Mouse (Mus musculus) intestine, embryonic 16.5 days (tissue): ENCODE results near the gene Aak1. TPM values are rescaled to one million over a fixed set of nuclear protein-coding genes. Genes with fewer than 3 reads are reported as not detected.
"Not testable (repeated sequence)": the region's sequence is repeated elsewhere in the genome, so short reads cannot be mapped to it uniquely, and the experiment has no call there.

Experiments
- ATAC-seq: fragments of 200-750 bp; cut with Nextera tagmentation; 2 replicates; pipeline ENCODE4 v1.8.0; 2017; ENCODE audit warnings: moderate TSS enrichment, moderate library complexity
- H3K27ac ChIP-seq: fragments of 300-500 bp; sonication (generic); 2 replicates; pipeline ENCODE4 v1.5.1; 2014; ENCODE audit warnings: mild to moderate bottlenecking, low read length
- H3K27me3 ChIP-seq: fragments of 300-500 bp; sonication (generic); replicated peaks from 2 replicates; pipeline ENCODE4 v1.6.1; 2014; ENCODE audit warnings: low read length, control low read depth, mixed read lengths; ENCODE audit not compliant: control insufficient read depth, insufficient read depth
- H3K36me3 ChIP-seq: fragments of 300-500 bp; sonication (generic); 2 replicates; pipeline ENCODE4 v1.6.1; 2014; ENCODE audit warnings: low read length, control low read depth; ENCODE audit not compliant: control insufficient read depth, insufficient read depth
- H3K4me1 ChIP-seq: fragments of 300-500 bp; sonication (generic); 2 replicates; pipeline ENCODE4 v1.6.1; 2014; ENCODE audit warnings: low read length, control low read depth, mixed read lengths; ENCODE audit not compliant: control insufficient read depth, insufficient read depth
- H3K4me2 ChIP-seq: fragments of 300-500 bp; sonication (generic); 2 replicates; pipeline ENCODE4 v1.6.1; 2014; ENCODE audit warnings: low read depth, low read length, control low read depth
- H3K4me3 ChIP-seq: fragments of 300-500 bp; sonication (generic); 2 replicates; pipeline ENCODE4 v1.5.1; 2014; ENCODE audit warnings: mild to moderate bottlenecking, low read length
- H3K9ac ChIP-seq: fragments of 300-500 bp; sonication (generic); 2 replicates; pipeline ENCODE4 v1.6.1; 2014; ENCODE audit warnings: low read depth, low read length
- H3K9me3 ChIP-seq: fragments of 300-500 bp; sonication (generic); 2 replicates; pipeline ENCODE4 v1.6.1; 2016; ENCODE audit warnings: low read length, control low read depth; ENCODE audit not compliant: control insufficient read depth
- WGBS: fragments of 180-500 bp; shearing (Covaris S2); extraction: QIAGEN DNeasy Blood & Tissue Kit; methylation state at CpG from one replicate; pipeline ENCODE4 v1.1.7; 2014; 5-methylcytosine and 5-hydroxymethylcytosine counted together
- polyA plus RNA-seq: library from polyadenylated mRNA; unstranded; fragments of >200 nt; fragmentation: Nextera tagmentation; extraction: Ambion mirVana; gene quantifications from 2 replicates; pipeline ENCODE4 v1.2.1, GENCODE M21; 2015

Aak1 gene
- polyA plus RNA-seq, 1 experiment from 2014 or later = 7.0 TPM

- peaks cover 16% of the 10 kb centered on the region for H3K4me1 ChIP-seq
- H3K36me3 ChIP-seq = no peaks in the 10 kb centered on the region
- ATAC-seq = peak; percentile 98
- H3K27ac ChIP-seq = peak within 1 kb of the TSS; percentile 99
- no peaks in the 10 kb centered on the region for H3K9me3 ChIP-seq
- H3K9ac ChIP-seq = peak within 1 kb of the TSS; percentile 99
- H3K27me3 ChIP-seq = no peaks in the 10 kb centered on the region
- H3K4me2 ChIP-seq = peak within 1 kb of the TSS; percentile 68
- under 1% methylated on average over 68 of the region's 68 CpGs for WGBS
- peak within 1 kb of the TSS; percentile 97 for H3K4me3 ChIP-seq
Observed at GRCm38 (mm10) chr6:87042337-87043130, 193.2 kb downstream of the Aak1 start, which contains the start of gene Gfpt1. Gfpt1 (plus strand) TSS chr6:87042846.

DNA sequence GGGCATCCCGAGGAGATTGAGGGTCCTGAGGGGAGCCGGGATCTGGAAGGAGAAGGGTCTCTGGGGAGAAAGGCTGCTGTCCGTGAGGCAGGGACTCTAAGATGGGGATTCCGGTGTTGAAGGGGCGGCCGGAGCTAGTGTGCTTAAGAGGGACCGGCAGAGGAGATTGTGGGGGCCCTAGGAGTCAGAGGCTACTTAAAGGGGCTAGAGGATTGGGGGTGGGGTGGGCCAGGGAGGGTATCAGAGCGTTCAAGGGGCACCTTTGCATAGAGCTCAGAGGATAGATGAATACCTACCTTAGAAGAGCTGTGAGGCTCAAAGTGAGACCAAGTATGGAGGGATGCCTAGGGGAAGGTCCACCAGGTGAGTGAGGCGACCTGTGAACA is 193.8 kb downstream of the Aak1 start:
- peak overlapping the region; percentile 97 for H3K4me3 ChIP-seq
- peak overlapping the region; percentile 64 for H3K4me2 ChIP-seq
- H3K27ac ChIP-seq = peak overlapping the region; percentile 99
- no peaks in the 10 kb centered on the region for H3K9me3 ChIP-seq
- H3K4me1 ChIP-seq = peaks cover 16% of the 10 kb centered on the region
- ATAC-seq = peak; percentile 24
- no peaks in the 10 kb centered on the region for H3K27me3 ChIP-seq
- no peaks in the 10 kb centered on the region for H3K36me3 ChIP-seq
- H3K9ac ChIP-seq = peak overlapping the region; percentile 99
- WGBS = 2% methylated on average over 9 of the region's 9 CpGs

DNA sequence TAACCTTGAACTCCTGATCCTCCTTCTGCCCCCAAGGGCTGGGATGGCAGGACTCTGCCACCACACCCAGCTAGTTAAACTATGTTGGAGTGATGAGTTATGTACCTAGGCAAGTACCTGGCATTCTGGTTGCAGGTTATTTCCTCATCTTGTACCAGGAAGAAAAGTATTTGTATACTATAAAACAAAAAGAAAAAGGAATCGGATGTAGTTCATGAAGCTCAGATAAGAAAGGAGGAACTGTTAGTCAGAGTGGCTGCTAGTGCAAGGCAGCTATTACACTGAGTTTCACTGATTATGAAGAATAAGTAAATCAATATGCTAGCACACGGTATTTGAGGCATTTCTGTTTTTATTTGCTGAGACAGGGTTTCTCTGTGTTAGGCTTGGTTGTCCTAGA is 195.6 kb downstream of the Aak1 start:
- H3K4me2 ChIP-seq = peak overlapping the region; percentile 37
- peaks cover 16% of the 10 kb centered on the region for H3K4me1 ChIP-seq
- WGBS = 58% methylated on average over 2 of the region's 2 CpGs
- H3K27ac ChIP-seq = no peak overlapping the region
- H3K36me3 ChIP-seq = no peaks in the 10 kb centered on the region
- H3K9me3 ChIP-seq = no peaks in the 10 kb centered on the region
- no peaks in the 10 kb centered on the region for H3K27me3 ChIP-seq
- no peak overlapping the region for H3K9ac ChIP-seq
- no peak for ATAC-seq
- H3K4me3 ChIP-seq = no peak overlapping the region

GRCm38 (mm10) chr6:87045507-87045906 is 196.2 kb downstream of the Aak1 start:
- H3K4me1 ChIP-seq = peaks cover 16% of the 10 kb centered on the region
- H3K4me3 ChIP-seq = no peak overlapping the region
- H3K27ac ChIP-seq = no peak overlapping the region
- H3K27me3 ChIP-seq = no peaks in the 10 kb centered on the region
- no peak for ATAC-seq
- H3K9ac ChIP-seq = no peak overlapping the region
- WGBS = 70% methylated on average over 3 of the region's 3 CpGs
- H3K9me3 ChIP-seq = no peaks in the 10 kb centered on the region
- no peak overlapping the region for H3K4me2 ChIP-seq
- no peaks in the 10 kb centered on the region for H3K36me3 ChIP-seq

DNA sequence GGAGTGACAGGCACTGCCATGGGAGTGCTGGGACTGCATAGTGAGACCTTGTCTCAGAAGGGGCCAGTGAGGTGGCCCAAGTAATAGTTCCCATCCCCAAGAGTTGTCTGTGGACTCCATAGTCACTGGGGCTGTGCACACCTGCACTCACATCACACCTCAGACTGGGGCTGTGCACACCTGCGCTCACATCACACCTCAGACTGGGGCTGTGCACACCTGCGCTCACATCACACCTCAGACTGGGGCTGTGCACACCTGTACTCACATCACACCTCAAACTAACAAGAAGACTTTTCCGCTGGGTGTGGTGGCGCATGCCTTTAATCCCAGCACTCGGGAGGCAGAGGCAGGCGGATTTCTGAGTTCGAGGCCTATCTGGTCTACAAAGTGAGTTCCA is 199.4 kb downstream of the Aak1 start:
- H3K4me2 ChIP-seq, H3K9me3 ChIP-seq, H3K9ac ChIP-seq, ATAC-seq, H3K27me3 ChIP-seq, H3K4me3 ChIP-seq, H3K27ac ChIP-seq, H3K36me3 ChIP-seq: not testable (repeated sequence)
- H3K4me1 ChIP-seq = peaks cover 14% of the 10 kb centered on the region
- WGBS = over 99% methylated on average over 7 of the region's 7 CpGs

DNA sequence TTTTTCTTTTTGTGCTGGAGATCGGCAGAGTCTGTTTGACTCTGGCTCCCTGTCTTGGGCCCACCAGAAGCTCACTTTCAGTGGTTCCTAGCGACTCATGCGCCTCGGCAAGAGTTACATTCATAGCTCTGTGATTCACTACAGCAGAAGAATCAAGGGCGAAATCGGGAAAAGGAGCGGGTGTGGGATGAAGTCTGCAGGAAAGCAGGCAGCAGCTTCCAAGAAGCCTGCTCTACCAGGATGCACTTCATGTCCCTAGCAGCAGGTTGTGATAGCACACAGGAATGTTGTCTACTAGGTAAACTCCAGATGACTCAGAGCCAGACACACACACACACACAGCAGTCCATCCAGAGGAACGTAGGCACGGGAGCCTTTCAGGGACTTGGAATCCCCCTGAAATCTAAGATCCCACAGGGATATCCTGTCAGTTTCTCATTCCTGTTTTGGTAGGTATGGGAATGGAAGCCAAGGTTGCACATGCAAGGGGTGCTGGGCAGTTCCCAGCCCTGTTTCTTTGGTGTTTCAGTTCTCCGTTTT is 202.6 kb downstream of the Aak1 start:
- Histone ChIP-seq H3K4me2 (no peak overlapping the region), H3K9ac (no peak overlapping the region), H3K36me3 (peaks cover 10% of the 10 kb centered on the region; the same call in 1 of the 2 replicates), H3K4me3 (no peak overlapping the region), H3K4me1 (no peaks in the 10 kb centered on the region), H3K27me3 (no peaks in the 10 kb centered on the region), H3K9me3 (no peaks in the 10 kb centered on the region), H3K27ac (no peak overlapping the region)
- ATAC-seq = no peak
- WGBS = 91% methylated on average over 10 of the region's 10 CpGs

Other genes starting within 250 kb of the Aak1 start
- gene Asprv1, start 221.4 kb upstream of the Aak1 start, polyA plus RNA-seq = 0.73 and 1.1 TPM in 2 replicates
- 15.0 and 19.7 TPM in 2 replicates for gene Mxd1, start 180.4 kb upstream of the Aak1 start, polyA plus RNA-seq
- 85.1 and 85.3 TPM in 2 replicates for gene Snrnp27, start 165.0 kb upstream of the Aak1 start, polyA plus RNA-seq
- gene Gmcl1, start 116.1 kb upstream of the Aak1 start, polyA plus RNA-seq = 22.1 and 24.3 TPM in 2 replicates
- gene Anxa4, start 55.9 kb upstream of the Aak1 start, polyA plus RNA-seq = 538 and 653 TPM in 2 replicates
- 110 and 114 TPM in 2 replicates for gene Nfu1, start 159.7 kb downstream of the Aak1 start, polyA plus RNA-seq
- 24.7 and 25.7 TPM in 2 replicates for gene Gfpt1, start 193.3 kb downstream of the Aak1 start, polyA plus RNA-seq